Mouse (Mus musculus) kidney, adult 2 months (tissue): Measurements from ENCODE around the gene Cacna1h.

Experiments used
- CTCF ChIP-seq: fragments of 200-500 bp; conservative IDR thresholded peaks from 2 replicates; pipeline ENCODE4 v1.5.1; 2011; ENCODE audit warnings: low read depth, mild to moderate bottlenecking, control low read depth, low read length, moderate library complexity, mixed read lengths; ENCODE audit not compliant: insufficient read depth, insufficient read length
- POLR2A ChIP-seq: fragments of 200-500 bp; IDR thresholded peaks from one replicate; pipeline ENCODE4 v1.6.1; 2011; ENCODE audit warnings: low read depth, low read length, control low read depth

DNA sequence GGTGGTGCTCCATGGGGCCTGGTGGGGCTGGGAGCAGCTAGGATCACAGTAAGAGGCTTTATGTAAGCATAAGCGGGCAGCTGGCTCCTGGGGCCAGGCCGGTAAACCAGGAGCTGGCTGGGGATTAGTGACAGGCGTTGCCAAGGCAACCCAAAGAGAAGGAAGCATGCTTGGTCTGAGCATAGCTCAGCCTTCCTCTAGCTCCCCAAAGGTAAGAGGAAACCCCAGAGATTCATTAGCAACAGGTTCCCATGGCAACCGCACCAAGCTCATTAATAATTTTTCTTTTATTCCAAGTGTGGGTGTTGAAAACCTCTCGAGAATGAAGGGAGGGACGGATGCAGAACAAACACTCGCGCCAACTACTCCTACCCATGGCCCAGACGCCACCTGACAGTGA is 14.7 kb downstream of the Cacna1h start:
- TF ChIP-seq CTCF, result no peak
- no peak for TF ChIP-seq POLR2A
